Mouse (Mus musculus) CH12F3 (cell line): Measurements from ENCODE around the gene Synpo2.

Experiments
- in situ Hi-C: fragments of 300-500 bp; cut with MboI; formaldehyde crosslinking; loops from 2 replicates; pipeline ENCODE4 v1.14.3; 2020; ENCODE audit warnings: low sequenced_read_pairs

The Synpo2 gene

DNA sequence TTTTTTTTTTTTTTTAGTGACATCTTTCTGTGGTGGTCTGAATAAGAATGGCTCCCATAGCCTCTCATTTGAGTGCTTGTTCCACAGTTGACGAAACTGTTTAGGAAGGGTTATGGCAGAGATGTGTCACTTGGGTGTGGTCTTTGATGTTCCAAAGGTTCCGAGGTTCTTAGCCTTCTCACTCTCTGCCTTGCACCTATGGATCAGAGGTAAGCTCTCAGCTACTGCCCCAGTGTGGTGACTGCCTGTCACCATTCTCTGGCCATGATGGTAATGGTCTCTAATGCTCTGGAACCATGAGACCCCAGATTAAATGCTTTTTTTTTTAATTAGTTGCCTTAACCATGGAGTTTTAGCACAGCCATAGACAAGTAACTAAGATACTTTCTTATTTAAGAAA lies 134.2 kb downstream of the Synpo2 start:
- in situ Hi-C loops = loop anchor here (10.0 kb wide), 1 partner anchor 167 kb away; no protein-coding TSS in a partner anchor

DNA sequence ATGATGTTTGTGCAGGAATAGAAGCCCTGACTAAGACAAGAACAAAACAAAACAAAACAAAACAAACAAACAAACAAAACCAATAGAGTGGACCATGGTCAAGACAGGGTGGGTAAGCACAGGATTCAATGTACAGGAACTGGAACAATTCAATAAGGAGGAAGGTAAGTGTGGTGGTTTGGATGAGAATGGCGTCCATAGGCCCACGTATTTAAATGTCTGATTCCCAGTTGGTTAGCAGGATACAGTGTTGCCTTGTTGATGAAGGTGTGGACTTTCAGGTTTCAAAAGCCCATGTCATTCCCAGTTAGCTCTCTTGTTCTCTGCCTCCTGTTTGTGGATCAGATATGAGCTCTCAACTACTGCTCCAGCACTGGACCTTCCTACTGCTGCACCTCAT lies 140.8 kb downstream of the Synpo2 start:
- in situ Hi-C loops = no loop called here

DNA sequence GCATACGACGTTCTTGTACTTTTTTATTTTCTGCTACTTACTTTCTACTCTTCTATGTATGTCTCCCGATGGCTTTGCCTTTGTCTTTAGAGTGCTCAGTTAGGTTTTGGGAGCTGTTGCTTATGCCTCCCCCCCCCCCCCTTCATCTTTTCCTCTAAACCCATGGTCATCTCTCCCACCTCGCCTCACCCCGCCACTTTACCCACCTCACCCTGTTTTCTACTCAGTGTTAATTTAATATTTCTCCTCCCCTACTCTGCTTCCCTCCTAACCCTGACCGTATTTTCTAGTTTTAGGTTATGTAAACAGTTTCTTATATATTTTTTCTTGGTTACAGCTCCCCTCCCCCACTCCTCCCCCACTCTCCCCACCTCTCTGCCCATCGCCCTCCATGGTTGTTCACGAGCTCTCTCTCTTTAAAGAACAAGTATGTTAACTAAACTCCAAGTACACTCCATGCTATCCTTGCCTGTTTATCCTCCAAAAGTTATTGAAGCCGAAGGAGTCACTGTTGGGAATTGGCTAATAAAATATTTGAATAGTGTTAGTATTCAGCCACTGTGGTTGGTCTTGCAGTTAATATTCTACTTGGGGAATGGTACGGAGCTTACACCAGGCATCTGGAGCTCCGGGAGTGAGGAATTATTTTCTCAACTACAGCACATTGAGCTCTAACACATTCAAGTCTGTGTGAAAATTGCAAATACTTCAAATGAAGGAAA lies 142.1 kb downstream of the Synpo2 start:
- in situ Hi-C loops = no loop called here

DNA sequence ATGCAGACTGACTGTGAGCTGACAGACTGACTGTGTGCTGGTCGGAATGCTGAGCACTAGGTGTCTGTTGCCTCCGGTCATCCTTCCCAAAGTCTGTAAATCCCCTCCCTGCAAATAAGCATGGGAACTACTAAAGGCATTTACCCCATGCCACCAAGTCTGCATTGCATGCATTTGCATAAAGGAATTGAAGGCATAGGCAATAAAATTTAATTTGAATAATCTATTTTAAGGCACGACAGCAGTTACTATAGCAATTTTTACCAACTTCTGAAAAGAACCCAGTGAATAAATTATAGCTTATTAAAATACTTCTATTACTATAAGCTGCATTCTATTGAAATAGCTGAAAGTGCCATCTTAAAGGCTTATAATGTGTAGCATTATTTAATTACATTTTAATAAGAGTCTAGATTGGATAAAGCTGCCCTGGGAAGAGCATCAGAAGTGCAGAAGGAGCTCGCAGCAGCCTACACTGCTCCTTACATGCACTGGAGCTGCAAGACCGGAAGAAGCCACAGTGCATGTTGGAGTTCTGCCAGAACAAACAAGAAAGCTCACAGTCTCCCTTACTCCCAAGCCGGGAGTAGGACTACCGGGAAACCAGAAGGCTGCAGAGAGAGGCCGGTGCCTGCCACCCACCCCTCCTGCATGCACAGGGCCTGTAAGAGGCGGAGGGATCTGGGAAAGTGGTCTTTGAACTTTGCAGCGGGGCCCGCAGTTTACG lies 142.9 kb downstream of the Synpo2 start:
- in situ Hi-C loops = no loop called here

DNA sequence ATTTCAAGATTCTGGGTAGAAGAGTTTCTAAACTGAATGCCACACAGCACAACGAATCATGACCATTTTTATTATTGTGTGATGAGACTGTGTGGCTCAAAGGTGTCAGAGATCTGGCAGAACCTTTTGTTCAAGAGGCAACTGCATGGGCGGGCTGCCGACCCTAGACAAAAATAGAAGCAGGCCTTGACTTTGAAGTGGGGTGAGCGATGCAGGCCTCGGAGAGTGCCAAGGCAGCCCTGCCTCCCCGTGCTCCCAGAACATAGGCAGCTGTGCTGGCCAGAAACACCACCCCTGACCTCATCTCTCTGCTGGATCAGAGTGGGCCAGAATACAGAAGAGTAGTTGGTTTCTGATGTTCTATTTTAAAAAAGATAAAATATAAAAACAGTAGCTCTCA lies 143.5 kb downstream of the Synpo2 start:
- in situ Hi-C loops = no loop called here

DNA sequence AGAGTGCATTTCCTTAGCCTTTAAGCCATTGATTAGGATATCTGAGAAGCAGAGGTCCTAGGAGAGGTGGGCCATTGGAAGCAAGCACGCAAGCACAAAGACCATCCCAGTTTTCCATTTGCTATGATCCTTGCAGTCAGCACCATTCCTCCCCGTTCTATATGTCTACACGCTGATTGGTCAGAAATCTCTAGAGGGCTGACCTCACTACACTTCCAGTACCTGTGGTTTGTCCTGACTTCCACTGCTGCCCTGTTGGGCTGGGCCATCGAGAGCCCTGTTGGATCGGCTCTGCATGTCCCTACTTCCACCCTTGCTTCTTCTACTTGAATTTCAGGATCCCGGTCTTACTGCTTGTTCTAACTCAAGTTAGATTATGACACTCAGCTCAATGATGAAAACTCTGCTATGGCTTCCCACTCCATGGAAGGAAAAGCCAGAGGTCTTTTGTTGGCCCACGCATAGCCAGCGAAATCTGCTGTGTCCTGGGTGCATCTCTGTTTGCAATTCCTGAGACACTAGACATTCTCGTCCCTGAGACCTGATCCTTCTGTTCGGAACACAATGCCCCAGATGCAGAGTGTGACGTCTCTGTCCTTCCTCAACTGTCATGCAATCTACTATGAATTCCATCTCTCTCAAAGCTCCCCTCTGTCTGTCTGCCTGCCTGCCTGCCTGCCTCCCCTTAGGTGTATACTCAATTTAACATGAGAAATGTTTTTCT lies 146.5 kb downstream of the Synpo2 start:
- in situ Hi-C loops = no loop called here

DNA sequence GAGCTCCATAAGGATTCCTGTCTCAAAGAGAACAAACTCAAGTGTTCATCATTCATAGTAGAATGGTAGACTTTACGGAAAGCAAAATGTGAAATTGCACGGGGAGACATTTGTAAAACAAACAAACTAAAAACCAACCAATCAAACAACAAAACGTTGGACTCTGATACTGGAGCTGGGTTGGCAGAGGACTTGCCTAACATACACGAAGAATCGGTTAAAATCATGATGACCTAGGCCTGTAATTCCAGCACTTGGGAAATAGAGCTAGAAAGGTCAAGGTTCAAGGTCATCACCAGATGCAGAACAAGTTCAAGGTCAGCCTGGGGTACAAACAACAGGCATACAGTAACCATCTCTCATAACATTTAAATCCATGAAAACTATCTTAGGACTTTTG lies 147.7 kb downstream of the Synpo2 start:
- in situ Hi-C loops = no loop called here

DNA sequence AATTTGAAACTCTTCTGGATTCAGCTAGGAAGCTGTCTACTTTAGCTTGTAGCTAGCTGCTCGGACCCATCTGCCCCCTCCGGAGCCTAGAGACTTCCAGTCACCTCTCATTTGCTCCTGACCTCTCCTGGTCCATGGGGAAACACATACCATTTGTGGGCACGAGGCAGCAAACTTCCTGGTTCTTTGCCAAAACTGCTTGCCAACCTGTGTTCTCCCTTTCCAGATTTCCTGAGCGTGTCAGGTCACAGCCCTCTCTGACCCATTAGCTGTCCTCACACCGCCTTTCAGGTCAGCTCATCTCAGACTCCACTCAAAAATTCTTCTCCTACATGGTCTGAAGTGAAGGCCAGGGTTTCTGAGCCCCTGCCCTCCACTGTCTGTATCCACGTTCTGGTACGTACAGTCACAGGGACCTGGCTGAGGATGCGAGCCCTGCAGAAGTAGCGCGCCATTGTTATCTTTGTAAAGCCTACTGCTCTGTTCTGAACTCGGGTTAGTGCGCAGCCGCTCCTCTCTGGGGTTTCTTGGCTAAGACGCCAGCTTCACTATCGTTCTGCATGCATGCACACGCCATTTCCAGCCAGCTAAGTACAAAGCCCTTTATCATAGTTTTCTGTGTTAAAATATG lies 150.0 kb downstream of the Synpo2 start:
- in situ Hi-C loops = no loop called here

DNA sequence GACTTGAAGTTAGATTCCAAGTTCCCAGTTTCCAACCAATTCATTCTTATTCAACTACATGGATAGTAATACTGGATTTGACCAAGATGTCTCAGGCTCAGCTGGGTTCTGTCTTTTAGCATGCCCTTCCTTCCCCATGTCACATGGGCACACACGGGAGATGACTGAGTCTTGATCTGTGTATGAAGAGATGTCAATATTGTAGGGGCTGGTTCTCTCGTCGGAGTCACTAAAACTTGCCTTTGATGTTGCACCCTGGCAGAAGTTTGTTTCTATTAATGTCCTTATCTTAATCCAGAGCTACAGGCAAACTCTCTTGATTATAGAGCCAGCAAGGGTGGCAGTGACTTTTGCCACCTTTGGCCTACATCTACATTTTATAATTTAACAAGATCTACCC lies 154.3 kb downstream of the Synpo2 start:
- in situ Hi-C loops = no loop called here

DNA sequence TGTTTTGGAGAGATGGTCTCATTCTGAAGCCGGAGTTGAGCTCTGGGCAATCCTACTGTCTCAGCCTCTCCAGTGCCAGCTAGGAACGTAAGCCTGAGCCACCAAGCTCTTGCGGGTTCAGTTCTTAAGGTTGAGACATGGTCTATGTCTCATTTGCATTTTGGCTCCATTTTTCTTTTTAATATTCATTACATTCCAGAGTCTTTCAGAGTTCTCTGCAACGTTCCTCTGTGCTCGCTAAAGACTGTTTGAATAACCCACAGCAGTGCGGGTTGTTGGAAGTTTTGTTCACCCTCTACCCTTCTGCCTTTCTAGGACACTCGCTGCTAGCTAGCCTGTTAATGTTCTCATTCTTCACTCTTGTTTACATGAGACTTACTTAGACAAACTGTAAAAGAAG lies 155.0 kb downstream of the Synpo2 start:
- in situ Hi-C loops = no loop called here

DNA sequence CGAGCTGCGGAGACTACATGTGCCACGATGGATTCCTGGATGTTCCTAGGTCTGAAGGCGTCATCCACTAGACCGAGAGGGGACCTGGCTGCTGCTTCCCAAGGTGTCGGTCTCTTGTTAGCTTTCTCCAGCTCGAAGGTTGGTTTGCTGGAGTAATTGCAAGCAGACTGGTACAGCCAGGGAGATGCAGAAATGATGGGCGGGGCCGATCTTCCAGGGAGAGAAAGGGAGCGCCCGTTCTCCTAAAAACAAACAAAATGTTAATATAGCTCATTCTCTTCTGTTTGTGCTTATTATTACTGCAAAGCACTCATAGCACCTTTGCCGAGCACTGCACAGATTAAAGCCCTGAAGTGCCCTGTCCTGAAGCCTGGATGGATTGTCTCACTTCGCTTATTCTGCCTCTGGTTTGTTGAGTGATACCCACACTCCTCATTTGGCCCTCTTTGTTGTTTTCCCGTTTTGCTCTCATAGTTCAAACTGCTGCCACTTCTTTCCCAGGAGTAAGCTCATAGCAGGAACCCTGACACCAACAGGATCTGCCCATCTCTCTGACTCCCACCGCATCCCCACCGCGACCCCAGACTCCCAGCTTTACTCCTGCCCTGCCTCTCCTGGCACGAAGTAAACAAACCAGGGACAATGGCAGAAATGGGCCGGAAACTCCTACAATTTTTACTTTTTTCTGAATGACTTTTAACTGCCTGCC lies 155.8 kb downstream of the Synpo2 start:
- in situ Hi-C loops = no loop called here

DNA sequence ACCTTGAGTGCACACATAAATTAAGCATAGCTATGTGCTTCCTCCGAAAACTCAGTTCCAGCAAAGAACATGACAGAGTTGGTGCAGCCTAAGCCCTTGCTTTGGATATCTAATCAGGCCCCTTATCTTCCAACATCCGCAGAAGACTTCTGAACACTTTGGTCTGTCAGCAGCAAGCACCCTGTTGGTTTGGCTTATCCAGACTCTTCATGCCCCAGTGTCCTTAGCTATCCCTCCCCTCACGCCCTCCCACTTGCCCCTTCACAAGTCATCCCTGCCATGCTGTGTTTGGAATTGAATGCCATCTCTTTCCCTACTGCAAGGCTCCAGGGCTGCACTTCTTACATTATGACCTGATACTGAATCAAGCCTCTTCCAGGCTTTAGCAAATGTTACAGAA lies 160.2 kb downstream of the Synpo2 start:
- in situ Hi-C loops = no loop called here

DNA sequence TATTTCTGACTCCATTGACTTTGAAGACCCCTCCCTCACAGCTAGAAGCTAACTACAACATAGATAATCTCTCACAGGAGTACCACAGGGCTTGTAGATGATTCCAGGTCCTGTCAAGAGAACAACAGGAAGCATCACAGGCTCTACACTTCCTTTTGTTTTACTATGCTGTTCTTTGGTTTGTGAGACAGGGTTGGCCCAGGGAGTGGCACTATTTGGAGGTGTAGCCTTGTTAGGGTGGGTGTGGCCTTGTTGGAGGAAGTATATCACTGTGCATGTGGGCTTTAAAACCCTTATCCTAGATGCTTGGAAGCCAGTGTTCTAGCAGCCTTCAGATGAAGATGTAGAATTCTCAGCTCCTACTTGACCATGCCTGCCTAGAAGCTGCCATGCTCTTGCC lies 160.9 kb downstream of the Synpo2 start:
- in situ Hi-C loops = no loop called here

DNA sequence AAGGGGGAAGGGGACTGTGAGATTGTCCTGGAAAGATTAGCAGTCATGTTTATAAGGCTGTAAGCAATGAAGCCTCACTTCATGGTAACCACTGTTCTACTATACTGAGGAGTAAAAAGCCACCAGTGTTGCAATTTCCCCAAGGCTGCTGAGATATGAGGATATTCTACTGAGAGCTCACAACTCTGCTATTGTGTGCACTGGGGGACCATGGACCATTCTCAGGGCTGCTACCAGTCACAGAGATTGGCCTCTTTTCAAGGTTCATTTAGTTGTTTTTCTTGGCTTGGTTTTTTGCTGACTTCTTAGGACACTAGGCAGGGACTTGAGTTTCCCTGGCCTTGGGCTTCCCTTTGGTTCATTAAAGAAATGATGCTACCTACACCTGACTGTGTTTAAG lies 162.6 kb downstream of the Synpo2 start:
- in situ Hi-C loops = no loop called here

DNA sequence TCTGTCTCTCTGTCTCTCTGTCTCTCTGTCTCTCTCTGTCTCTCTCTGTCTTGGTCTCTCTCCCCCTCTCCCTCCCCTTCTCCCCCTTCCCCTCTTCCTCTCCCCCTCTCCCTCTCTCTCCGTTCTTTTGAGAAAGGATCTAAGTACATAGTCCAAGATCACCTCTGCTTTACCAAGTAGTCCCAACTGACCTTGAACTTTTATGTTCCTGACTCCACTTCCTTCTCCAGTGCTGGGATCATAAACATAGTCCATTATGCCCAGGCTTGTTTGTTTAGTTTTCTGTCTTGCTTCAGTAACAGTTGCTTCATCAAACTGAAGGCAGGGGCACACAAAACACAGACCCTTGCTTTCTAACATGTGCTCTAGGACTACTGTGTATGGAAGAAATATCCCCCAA lies 163.5 kb downstream of the Synpo2 start:
- in situ Hi-C loops = no loop called here

DNA sequence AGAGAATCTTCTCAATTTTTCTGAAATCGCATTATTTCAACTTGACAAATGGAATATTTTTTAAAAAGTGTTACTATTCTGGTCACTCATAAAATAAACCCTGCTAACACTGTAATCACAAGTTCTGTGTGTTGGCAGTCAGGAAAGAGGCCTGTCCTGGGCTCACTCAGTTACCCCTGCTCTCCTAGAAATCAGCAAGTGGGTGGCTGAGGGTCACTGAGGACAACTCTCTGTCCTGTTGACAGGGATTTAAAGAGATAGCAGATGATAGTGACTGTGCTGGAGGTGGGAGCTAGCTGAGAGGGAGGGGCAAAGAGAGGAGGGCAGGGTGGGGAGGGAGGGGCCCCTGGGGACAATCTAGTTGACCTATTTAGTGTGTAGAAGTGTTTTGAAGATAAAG lies 165.0 kb downstream of the Synpo2 start:
- in situ Hi-C loops = no loop called here

DNA sequence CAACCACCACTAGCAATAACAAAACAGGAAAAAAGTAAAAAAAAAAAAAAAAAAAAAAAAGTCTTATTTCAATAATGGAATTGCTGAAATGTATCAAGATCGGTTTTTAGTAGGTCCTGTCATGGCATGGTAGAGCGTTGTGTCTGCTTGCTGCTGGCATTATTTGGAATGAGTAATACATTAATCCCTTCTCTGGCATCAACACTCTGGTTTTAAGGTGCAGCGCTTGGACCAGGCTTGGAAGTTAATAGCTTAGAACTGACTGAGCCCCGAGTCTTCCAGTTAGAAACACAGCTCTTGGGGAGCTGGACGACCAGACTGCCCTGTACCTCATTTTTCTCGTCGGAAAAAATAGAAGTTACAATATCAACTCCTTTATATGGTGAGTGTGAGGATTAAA lies 169.1 kb downstream of the Synpo2 start:
- in situ Hi-C loops = no loop called here

DNA sequence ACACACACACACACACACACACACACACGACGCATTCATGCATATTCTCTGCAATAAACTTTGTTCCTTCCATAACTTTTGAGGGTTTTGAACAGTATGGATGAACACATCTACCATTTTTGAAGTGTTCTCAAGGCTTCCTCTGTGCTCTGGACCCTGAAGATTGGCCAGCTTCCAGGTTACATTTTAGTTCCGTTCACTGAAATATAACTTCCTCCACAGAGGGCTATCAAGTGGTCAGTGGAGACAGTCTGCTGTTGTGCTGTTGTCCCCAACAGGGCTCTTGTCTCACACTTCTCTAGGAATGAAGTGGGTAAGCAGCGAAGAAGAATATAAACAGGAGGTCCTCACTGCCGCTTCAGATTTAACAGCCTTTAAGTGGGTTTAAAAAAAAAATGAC lies 170.5 kb downstream of the Synpo2 start:
- in situ Hi-C loops = no loop called here

DNA sequence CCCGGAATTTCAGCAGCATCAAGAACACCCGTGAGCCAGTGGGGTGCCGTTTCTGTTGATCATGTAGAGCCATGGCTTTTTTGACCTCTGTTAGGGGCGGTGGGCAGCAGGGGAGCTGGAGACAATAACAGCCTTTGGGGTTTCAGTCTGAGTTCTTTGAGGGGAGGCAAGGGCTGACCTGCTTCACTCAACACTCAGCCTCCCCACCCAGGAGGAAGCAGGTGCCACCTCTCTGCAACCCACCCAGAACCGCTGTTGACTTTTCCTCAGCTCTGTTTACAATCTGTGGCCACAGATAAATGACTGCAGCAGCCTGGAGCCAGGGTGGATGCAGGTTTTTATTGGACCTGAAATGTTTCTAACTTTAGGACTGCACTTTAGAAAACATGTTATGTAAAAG lies 171.8 kb downstream of the Synpo2 start:
- in situ Hi-C loops = no loop called here

DNA sequence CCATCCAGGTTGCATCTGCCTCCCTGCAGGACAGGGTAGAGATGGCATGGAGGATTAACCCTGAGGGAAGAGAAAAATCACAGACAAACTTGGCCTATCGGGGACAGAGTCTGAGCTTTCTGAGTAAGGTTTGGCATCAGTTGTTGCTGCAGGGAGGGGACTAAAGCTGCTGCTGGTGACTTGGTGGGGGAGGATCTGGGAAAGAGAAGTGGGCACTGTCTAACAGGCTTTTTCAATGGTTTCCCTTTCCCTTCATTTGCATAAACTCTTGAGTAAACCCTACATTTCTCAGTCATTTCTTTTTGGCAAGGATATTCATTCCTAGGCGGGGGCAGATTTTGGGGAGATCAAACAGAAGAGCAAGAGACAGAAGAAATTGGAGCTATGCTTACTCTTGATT lies 174.0 kb downstream of the Synpo2 start:
- in situ Hi-C loops = no loop called here

DNA sequence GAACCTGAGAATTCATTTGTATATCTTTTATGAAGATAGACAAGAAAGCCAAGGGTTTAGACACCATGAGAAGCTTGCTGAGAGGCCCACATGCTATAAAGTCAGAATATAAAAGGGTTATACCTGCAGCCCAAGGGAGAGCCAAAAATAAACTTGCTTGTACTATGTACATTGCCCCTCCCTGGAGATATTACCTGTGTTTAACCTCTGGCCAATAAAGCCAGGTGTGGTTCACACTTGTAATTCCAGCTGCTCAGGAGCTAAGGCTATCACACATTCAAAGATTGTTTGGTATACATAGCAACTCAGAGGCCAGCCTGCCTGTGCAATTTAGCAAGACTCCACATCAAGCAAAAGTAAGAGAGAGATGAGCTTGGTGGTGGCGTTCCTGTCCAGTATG lies 177.1 kb downstream of the Synpo2 start:
- in situ Hi-C loops = no loop called here
